45 mouse cellular contexts compared by ENCODE assay signal in the genomic region with DNA sequence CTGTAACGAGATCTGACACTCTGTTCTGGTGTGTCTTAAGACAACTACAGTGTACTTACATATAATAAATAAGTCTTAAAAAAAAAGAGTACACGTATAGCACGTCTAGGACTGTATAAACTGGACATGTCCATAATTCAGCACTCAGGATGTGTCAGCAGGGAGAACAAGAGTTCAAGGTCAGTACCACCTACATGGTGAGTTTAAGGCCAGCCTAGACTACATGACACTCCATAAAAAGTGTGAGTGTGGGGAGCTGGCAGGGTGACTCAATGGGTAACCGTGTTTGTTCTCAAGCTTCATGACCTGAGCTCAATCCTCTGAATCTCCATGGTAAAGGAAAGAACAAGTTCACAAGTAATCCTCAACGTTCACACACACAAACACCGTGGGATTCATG. TPM values are rescaled to one million over a fixed set of nuclear protein-coding genes. Genes with fewer than 3 reads are reported as not detected.
"Had no signal": no experiment of that assay in that cellular context is flagged by ENCODE, and none has a peak within 500 bp of the region (broad histone marks: within the 10 kb centered on the region; RNA-seq: fewer than 3 reads in every experiment).

No protein-coding gene starts in this region.

- DNase-seq: left cerebral cortex, postnatal 4 days; liver; liver, embryonic 13.5 days; liver, postnatal 0 days; lung, adult 18-20 months; lung, adult 2 months; lung, embryonic 14.5 days; lung, postnatal 10 days; lung, postnatal 14 days; lung, postnatal 36 days; lung, postnatal 4 days; midbrain, embryonic 14.5 days had no signal

RNA-seq across cellular contexts. Expression of a gene that starts 44.1 kb away (rescaled TPM):
- total RNA-seq: left cerebral cortex, postnatal 10 days; left cerebral cortex, postnatal 25 days; left cerebral cortex, postnatal 36 days; left cerebral cortex, postnatal 4 days; liver, adult 2 months; megakaryocyte progenitor cell, adult 5-6 weeks; megakaryocyte, adult 5-6 weeks; megakaryocyte-erythroid progenitor cell, adult 5-6 weeks; midbrain, postnatal 0 days; monocyte, adult 5-6 weeks had no signal
- polyA plus RNA-seq: limb, embryonic 10.5 days; limb, embryonic 11.5 days; limb, embryonic 12.5 days; limb, embryonic 13.5 days; limb, embryonic 14.5 days; limb, embryonic 15.5 days; liver, adult 2 months; liver, embryonic 11.5 days; liver, embryonic 12.5 days; liver, embryonic 13.5 days; liver, embryonic 14.5 days; liver, embryonic 15.5 days; liver, embryonic 16.5 days; liver, postnatal 0 days; lung, adult 2 months; lung, embryonic 14.5 days; lung, embryonic 15.5 days; lung, embryonic 16.5 days; lung, postnatal 0 days; macrophage; midbrain, embryonic 10.5 days; midbrain, embryonic 11.5 days; midbrain, embryonic 12.5 days; midbrain, embryonic 13.5 days; midbrain, embryonic 14.5 days; midbrain, embryonic 15.5 days; midbrain, embryonic 16.5 days; midbrain, postnatal 0 days; myocyte; neural tube, embryonic 11.5 days; neural tube, embryonic 12.5 days had no signal
